Mouse (Mus musculus) thymus, adult 2 months (tissue): ENCODE measurements around the gene Ubtd2. TPM values are rescaled to one million over a fixed set of nuclear protein-coding genes. Genes with fewer than 3 reads are reported as not detected.

Experiments
- DNase-seq: peaks from one replicate; pipeline ENCODE4 v3.0.0; 2021
- H3K27ac ChIP-seq: fragments of 200-500 bp; 2 replicates; pipeline ENCODE4 v1.5.1; 2012; ENCODE audit warnings: low read length, control low read depth; ENCODE audit not compliant: control insufficient read depth, insufficient read depth
- H3K27me3 ChIP-seq: fragments of 200-500 bp; 2 replicates; pipeline ENCODE4 v1.6.1; 2012; ENCODE audit warnings: mild to moderate bottlenecking, low read length, moderate library complexity, mixed read lengths; ENCODE audit not compliant: control insufficient read depth, insufficient read depth
- H3K36me3 ChIP-seq: fragments of 200-500 bp; 2 replicates; pipeline ENCODE4 v1.6.1; 2012; ENCODE audit warnings: mild to moderate bottlenecking, low read length, moderate library complexity; ENCODE audit not compliant: control insufficient read depth, insufficient read depth
- H3K4me1 ChIP-seq: fragments of 200-500 bp; replicated peaks from 2 replicates; pipeline ENCODE4 v1.6.1; 2012; ENCODE audit warnings: low read length; ENCODE audit not compliant: control insufficient read depth, insufficient read depth
- H3K4me3 ChIP-seq: fragments of 200-500 bp; 2 replicates; pipeline ENCODE4 v1.5.1; 2012; ENCODE audit warnings: mild to moderate bottlenecking, low read length, control low read depth, moderate library complexity; ENCODE audit not compliant: control insufficient read depth, insufficient read depth
- CTCF ChIP-seq: fragments of 200-500 bp; IDR thresholded peaks from 2 replicates; pipeline ENCODE4 v1.5.1; 2012; ENCODE audit warnings: mild to moderate bottlenecking, control low read depth, low read length, moderate library complexity, borderline replicate concordance; ENCODE audit not compliant: control insufficient read depth, poor library complexity, insufficient read depth; ENCODE audit errors: extremely low read depth
- POLR2A ChIP-seq: fragments of 200-500 bp; IDR thresholded peaks from 2 replicates; pipeline ENCODE4 v1.6.1; 2012; ENCODE audit warnings: mild to moderate bottlenecking, low read length, control low read depth, moderate library complexity; ENCODE audit not compliant: control insufficient read depth, poor library complexity, insufficient read depth; ENCODE audit errors: extremely low read depth
- WGBS: fragments of 180-500 bp; shearing (Covaris S2); methylation state at CpG from one replicate; pipeline ENCODE4 v1.1.7; 2018; 5-methylcytosine and 5-hydroxymethylcytosine counted together
- polyA plus RNA-seq: library from polyadenylated mRNA; depleted of rRNA; stranded (reverse); fragments of >200 nt; gene quantifications from 2 replicates; pipeline ENCODE4 v1.2.3, GENCODE M21; 2012

Gene Ubtd2
- polyA plus RNA-seq, 1 experiment: 9.1 TPM

DNA sequence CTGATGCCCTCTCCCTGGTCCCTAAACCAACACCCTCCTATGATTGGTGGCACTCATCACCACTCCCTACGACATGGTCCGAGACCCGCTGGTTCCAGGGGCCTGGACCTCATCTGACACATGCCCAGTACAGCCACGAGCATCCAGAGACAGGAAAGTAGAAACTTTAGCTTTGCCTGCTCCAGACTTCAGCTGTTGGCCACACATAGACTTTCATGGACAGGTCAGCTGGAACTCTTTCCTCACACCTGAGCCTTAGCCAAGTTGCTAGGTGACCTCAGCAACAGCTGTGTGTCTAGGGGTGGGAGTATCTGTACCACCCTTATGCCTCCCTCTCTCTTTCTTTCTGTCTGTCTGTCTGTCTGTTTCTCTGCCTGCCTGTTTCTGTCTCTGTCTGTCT, 93.1 kb downstream of the Ubtd2 start:
- Histone ChIP-seq H3K27ac (no peak overlapping the region), H3K4me3 (no peak overlapping the region), H3K27me3 (no peaks in the 10 kb centered on the region), H3K4me1 (peaks cover 43% of the 10 kb centered on the region), H3K36me3 (no peaks in the 10 kb centered on the region)
- WGBS: 96% methylated on average over 4 of the region's 4 CpGs
- TF ChIP-seq CTCF: no peak
- no peak for TF ChIP-seq POLR2A
- no peak for DNase-seq

DNA sequence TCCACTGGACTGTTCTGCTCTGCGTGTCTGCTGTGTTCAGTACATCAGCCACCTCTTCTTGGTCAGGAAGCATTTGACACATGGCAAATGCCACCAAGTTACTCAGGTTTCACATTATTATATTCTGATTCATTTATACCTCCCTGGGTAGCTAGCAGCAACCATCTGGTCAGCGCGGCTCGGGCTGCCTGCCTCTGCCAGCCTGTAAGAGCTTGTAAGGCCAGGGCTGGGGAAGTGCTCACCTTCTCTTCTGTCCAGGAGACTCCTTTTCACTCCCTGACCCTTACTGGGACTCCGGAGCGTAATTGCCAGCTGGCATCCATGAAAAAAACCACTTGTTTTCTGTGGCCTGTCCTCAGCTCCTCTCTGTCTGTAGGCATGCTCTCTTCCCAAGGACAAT, 94.1 kb downstream of the Ubtd2 start:
- Histone ChIP-seq H3K27me3 (no peaks in the 10 kb centered on the region), H3K36me3 (no peaks in the 10 kb centered on the region), H3K4me1 (peaks cover 43% of the 10 kb centered on the region), H3K27ac (no peak overlapping the region), H3K4me3 (no peak overlapping the region)
- no peak for DNase-seq
- TF ChIP-seq POLR2A: no peak
- WGBS: 94% methylated on average over 6 of the region's 6 CpGs

- H3K27ac ChIP-seq: no peak overlapping the region
- no peak for DNase-seq
- peaks cover 43% of the 10 kb centered on the region for H3K4me1 ChIP-seq
- H3K4me3 ChIP-seq: no peak overlapping the region
- WGBS: 69% methylated on average over 4 of the region's 4 CpGs
- TF ChIP-seq CTCF: no peak
- TF ChIP-seq POLR2A: no peak
- no peaks in the 10 kb centered on the region for H3K36me3 ChIP-seq
- H3K27me3 ChIP-seq: no peaks in the 10 kb centered on the region
These were observed 94.9 kb downstream of the Ubtd2 start for GRCm38 (mm10) chr11:32550102-32550501.

DNA sequence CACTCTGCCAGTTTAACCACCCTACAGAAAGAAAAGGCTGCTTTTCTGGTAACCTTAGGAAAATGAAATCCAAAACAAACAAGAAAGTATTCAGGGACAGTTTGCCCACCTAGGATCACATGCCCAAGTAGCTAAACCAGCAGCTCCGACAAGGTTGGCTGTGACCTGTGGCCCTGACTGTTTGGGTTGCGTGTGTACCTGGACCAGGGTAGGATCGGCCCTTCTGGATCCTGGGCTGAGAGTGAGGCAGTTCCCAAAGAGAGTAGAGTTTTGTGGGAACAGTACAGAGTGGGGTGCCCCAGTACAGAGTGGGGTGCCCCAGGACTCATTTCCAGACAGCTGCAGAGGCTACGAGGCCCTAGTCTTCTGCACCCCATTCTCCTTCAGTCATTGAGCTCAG, 95.9 kb downstream of the Ubtd2 start:
- Histone ChIP-seq H3K27ac (no peak overlapping the region), H3K27me3 (no peaks in the 10 kb centered on the region), H3K4me3 (no peak overlapping the region), H3K4me1 (peaks cover 48% of the 10 kb centered on the region), H3K36me3 (no peaks in the 10 kb centered on the region)
- DNase-seq: no peak
- 95% methylated on average over 4 of the region's 4 CpGs for WGBS
- no peak for TF ChIP-seq POLR2A
- TF ChIP-seq CTCF: no peak

DNA sequence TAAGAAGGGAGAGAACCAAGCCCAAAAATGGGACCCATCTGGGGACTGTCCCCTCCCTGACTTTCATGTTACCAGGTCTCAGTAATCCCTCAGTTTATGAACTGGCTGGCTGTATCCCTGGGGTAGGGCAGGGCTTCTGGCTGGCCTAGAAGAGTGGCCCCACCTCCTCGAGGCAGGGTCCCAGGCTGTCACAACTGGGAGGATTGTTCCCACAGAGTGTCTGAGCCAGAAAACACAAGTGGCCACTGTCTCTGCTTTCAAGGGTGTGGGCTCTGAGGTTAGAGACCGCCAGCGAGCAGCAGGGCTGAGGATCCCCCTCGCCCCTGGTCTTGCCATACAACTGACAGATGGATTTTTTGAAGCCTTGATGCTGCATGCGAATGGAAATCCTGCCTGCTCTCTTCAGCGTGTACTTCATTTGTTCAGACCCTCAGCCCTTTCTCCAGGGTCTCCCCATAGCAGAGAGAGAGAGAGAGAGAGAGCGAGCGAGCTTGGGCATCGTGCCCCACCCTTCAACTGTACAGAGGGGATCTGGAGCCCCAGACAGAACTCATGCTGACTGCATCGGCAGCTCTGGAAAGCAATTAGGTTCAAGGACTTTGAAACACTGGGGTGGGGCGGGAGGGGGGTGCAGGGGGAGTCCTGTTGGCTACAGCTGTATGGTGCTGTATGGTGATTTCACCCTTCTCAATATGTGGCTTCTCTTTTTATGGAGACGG, 96.6 kb downstream of the Ubtd2 start:
- TF ChIP-seq CTCF (no peak), POLR2A (no peak)
- no peak for DNase-seq
- Histone ChIP-seq H3K27ac (no peak overlapping the region), H3K4me1 (peaks cover 48% of the 10 kb centered on the region), H3K27me3 (no peaks in the 10 kb centered on the region), H3K36me3 (no peaks in the 10 kb centered on the region), H3K4me3 (no peak overlapping the region)
- 83% methylated on average over 12 of the region's 12 CpGs for WGBS

GRCm38 (mm10) chr11:32552401-32553090, 97.4 kb downstream of the Ubtd2 start:
- TF ChIP-seq POLR2A: no peak
- TF ChIP-seq CTCF: no peak
- Histone ChIP-seq H3K36me3 (no peaks in the 10 kb centered on the region), H3K4me1 (peaks cover 48% of the 10 kb centered on the region), H3K4me3 (no peak overlapping the region), H3K27me3 (no peaks in the 10 kb centered on the region), H3K27ac (no peak overlapping the region)
- WGBS: 77% methylated on average over 13 of the region's 13 CpGs
- no peak for DNase-seq
